Mouse (Mus musculus) cerebellum, adult 18-20 months (tissue): ENCODE measurements around the gene Snurf.

Source experiments
- DNase-seq, 2 experiments: peaks; one replicate each; pipeline ENCODE4 v3.0.0; 2021

Gene Snurf

GRCm38 (mm10) chr7:60004606-60005330 is at the start of gene Snurf, which contains the start of gene Gm38393:
Snurf (minus strand) TSS chr7:60005049.
Gm38393 (minus strand) TSS chr7:60005064.
- DNase-seq = peak; percentile 87 to 93

- DNase-seq = peak; percentile 63 to 70
These were observed 42.8 kb upstream of the Snurf start for GRCm38 (mm10) chr7:60047481-60048201.

GRCm38 (mm10) chr7:60013186-60013585 is 8.3 kb upstream of the Snurf start:
- no peak for DNase-seq

GRCm38 (mm10) chr7:60007727-60008360 is 3.0 kb upstream of the Snurf start:
- DNase-seq = no peak

GRCm38 (mm10) chr7:60006262-60006661 is 1.4 kb upstream of the Snurf start:
- no peak for DNase-seq

- peak; percentile 52 for DNase-seq
These were observed 786 bp downstream of the Snurf start for GRCm38 (mm10) chr7:60003921-60004605.

GRCm38 (mm10) chr7:60003006-60003865 is 1.6 kb downstream of the Snurf start:
- DNase-seq = peak; percentile 44 to 57

- DNase-seq = no peak
These were observed 26.2 kb downstream of the Snurf start for GRCm38 (mm10) chr7:59978646-59979045.
